Mouse (Mus musculus) urinary bladder, postnatal 25 days (tissue): ENCODE results near the gene Myom1.

Experiments
- DNase-seq: peaks from one replicate; pipeline ENCODE4 v3.0.0; 2022; ENCODE audit warnings: low spot score

Myom1 gene

GRCm38 (mm10) chr17:70991706-70992625 lies 10.5 kb upstream of the Myom1 start:
- no peak for DNase-seq

- DNase-seq, result no peak
These were observed 9.8 kb upstream of the Myom1 start for GRCm38 (mm10) chr17:70992662-70993061.

- no peak for DNase-seq
These were observed 9.0 kb upstream of the Myom1 start for GRCm38 (mm10) chr17:70993385-70993807.

- DNase-seq, result no peak
These were observed 7.8 kb upstream of the Myom1 start for GRCm38 (mm10) chr17:70994671-70995070.

- no peak for DNase-seq
These were observed 6.9 kb upstream of the Myom1 start for GRCm38 (mm10) chr17:70995551-70995950.

GRCm38 (mm10) chr17:70997836-70998235 lies 4.6 kb upstream of the Myom1 start:
- DNase-seq, result no peak

GRCm38 (mm10) chr17:70998400-70998975 lies 3.9 kb upstream of the Myom1 start:
- no peak for DNase-seq

GRCm38 (mm10) chr17:70999187-70999586 lies 3.2 kb upstream of the Myom1 start:
- no peak for DNase-seq

GRCm38 (mm10) chr17:71000255-71000654 lies 2.2 kb upstream of the Myom1 start:
- DNase-seq, result no peak

GRCm38 (mm10) chr17:71001067-71001466 lies 1.4 kb upstream of the Myom1 start:
- no peak for DNase-seq

- DNase-seq, result peak; percentile 38
These were observed 743 bp upstream of the Myom1 start for GRCm38 (mm10) chr17:71001699-71002080.

GRCm38 (mm10) chr17:71002744-71003094 lies 286 bp downstream of the Myom1 start, which contains the start of gene Myl12a:
TSS of gene Myl12a (minus strand) at chr17:71002878.
- no peak for DNase-seq

- DNase-seq, result no peak
These were observed 679 bp downstream of the Myom1 start for GRCm38 (mm10) chr17:71003112-71003511.

GRCm38 (mm10) chr17:71003721-71004120 lies 1.3 kb downstream of the Myom1 start:
- no peak for DNase-seq

- no peak for DNase-seq
These were observed 1.9 kb downstream of the Myom1 start for GRCm38 (mm10) chr17:71004186-71004960.

- DNase-seq, result no peak
These were observed 4.5 kb downstream of the Myom1 start for GRCm38 (mm10) chr17:71006976-71007375.

- no peak for DNase-seq
These were observed 6.2 kb downstream of the Myom1 start for GRCm38 (mm10) chr17:71008676-71009075.

GRCm38 (mm10) chr17:71009751-71010150 lies 7.3 kb downstream of the Myom1 start:
- no peak for DNase-seq

- no peak for DNase-seq
These were observed 8.3 kb downstream of the Myom1 start for GRCm38 (mm10) chr17:71010646-71011242.

- DNase-seq, result no peak
These were observed 9.7 kb downstream of the Myom1 start for GRCm38 (mm10) chr17:71011931-71012662.

GRCm38 (mm10) chr17:71013105-71013504 lies 10.7 kb downstream of the Myom1 start:
- DNase-seq, result no peak

GRCm38 (mm10) chr17:71014911-71015310 lies 12.5 kb downstream of the Myom1 start:
- DNase-seq, result no peak
